Mouse (Mus musculus): ENCODE measurements around the gene Gm39115. TPM values are rescaled to one million over a fixed set of nuclear protein-coding genes. Genes with fewer than 3 reads are reported as not detected.
A peak's percentile ranks its signal among the peaks of the same experiment; 100 is the strongest.
"Not testable (repeated sequence)": the region's sequence is repeated elsewhere in the genome, so short reads cannot be mapped to it uniquely, and the experiment has no call there.

Gene Gm39115
- polyA plus RNA-seq, 1 experiment from 2014 or later, result not detected

GRCm38 (mm10) chr7:142145413-142145940 is 9.6 kb upstream of the Gm39115 start:
- H3K4me3 ChIP-seq, result no peak overlapping the region
- H3K4me1 ChIP-seq (replicated peaks), result peaks cover 9% of the 10 kb centered on the region
- H3K27me3 ChIP-seq (replicated peaks), result peaks cover 17% of the 10 kb centered on the region
- no peak overlapping the region for H3K9ac ChIP-seq
- H3K4me2 ChIP-seq, result no peak overlapping the region
- ATAC-seq (ENCODE audit: insufficient number of reproducible peaks, low FRiP score), result no peak
- H3K9me3 ChIP-seq (replicated peaks), result no peaks in the 10 kb centered on the region
- H3K36me3 ChIP-seq, result no peaks in the 10 kb centered on the region
- no peak overlapping the region for H3K27ac ChIP-seq (ENCODE audit: poor library complexity, severe bottlenecking)
- 39% methylated on average over 4 of the region's 4 CpGs for WGBS

GRCm38 (mm10) chr7:142144507-142144906 is 8.7 kb upstream of the Gm39115 start, which contains the start of gene Gm45337:
Gene Gm45337 (minus strand): TSS chr7:142144607.
- H3K9me3 ChIP-seq (replicated peaks), result no peaks in the 10 kb centered on the region

GRCm38 (mm10) chr7:142143506-142144010 is 7.7 kb upstream of the Gm39115 start:
- WGBS, result 28% methylated on average over 1 of the region's 1 CpGs
- ATAC-seq (ENCODE audit: insufficient number of reproducible peaks, low FRiP score); H3K9me3 ChIP-seq (replicated peaks); H3K4me3 ChIP-seq; H3K36me3 ChIP-seq; H3K4me1 ChIP-seq (replicated peaks); H3K27ac ChIP-seq (ENCODE audit: poor library complexity, severe bottlenecking); H3K9ac ChIP-seq; H3K4me2 ChIP-seq: not testable (repeated sequence)
- peaks cover 17% of the 10 kb centered on the region for H3K27me3 ChIP-seq (replicated peaks)

More at GRCm38 (mm10) chr7:142144507-142144906, 8.7 kb upstream of the Gm39115 start, which contains the start of gene Gm45337:
- H3K4me2 ChIP-seq, result no peak within 1 kb of the TSS
- no peaks in the 10 kb centered on the region for H3K36me3 ChIP-seq
- H3K9ac ChIP-seq, result no peak within 1 kb of the TSS
- H3K27ac ChIP-seq (ENCODE audit: poor library complexity, severe bottlenecking), result no peak within 1 kb of the TSS
- H3K4me3 ChIP-seq, result no peak within 1 kb of the TSS
- 50% methylated on average over 1 of the region's 1 CpGs for WGBS
- peaks cover 17% of the 10 kb centered on the region for H3K27me3 ChIP-seq (replicated peaks)
- peaks cover 9% of the 10 kb centered on the region for H3K4me1 ChIP-seq (replicated peaks)
- no peak for ATAC-seq (ENCODE audit: insufficient number of reproducible peaks, low FRiP score)

- H3K27ac ChIP-seq (ENCODE audit: poor library complexity, severe bottlenecking), result no peak overlapping the region
- no peak overlapping the region for H3K9ac ChIP-seq
- H3K4me3 ChIP-seq, result no peak overlapping the region
- H3K27me3 ChIP-seq (replicated peaks), result peaks cover 17% of the 10 kb centered on the region
- ATAC-seq (ENCODE audit: insufficient number of reproducible peaks, low FRiP score), result no peak
- WGBS, result 10% methylated on average over 1 of the region's 1 CpGs
- no peak overlapping the region for H3K4me2 ChIP-seq
- no peaks in the 10 kb centered on the region for H3K36me3 ChIP-seq
- H3K9me3 ChIP-seq (replicated peaks), result no peaks in the 10 kb centered on the region
- peaks cover 9% of the 10 kb centered on the region for H3K4me1 ChIP-seq (replicated peaks)
Measured at GRCm38 (mm10) chr7:142140696-142141095, 4.9 kb upstream of the Gm39115 start.

- no peak for ATAC-seq (ENCODE audit: insufficient number of reproducible peaks, low FRiP score)
- peaks cover 12% of the 10 kb centered on the region; the same call in 1 of the 2 replicates for H3K27me3 ChIP-seq (replicated peaks)
- WGBS, result 46% methylated on average over 4 of the region's 4 CpGs
Measured at GRCm38 (mm10) chr7:142134206-142134995, 1.4 kb downstream of the Gm39115 start.

GRCm38 (mm10) chr7:142128843-142129242 is 7.0 kb downstream of the Gm39115 start:
- no peak for ATAC-seq (ENCODE audit: insufficient number of reproducible peaks, low FRiP score)

More at GRCm38 (mm10) chr7:142134206-142134995, 1.4 kb downstream of the Gm39115 start:
- Histone ChIP-seq H3K27ac (ENCODE audit: poor library complexity, severe bottlenecking) (no peak overlapping the region), H3K4me3 (no peak overlapping the region), H3K9ac (no peak overlapping the region), H3K9me3 (replicated peaks) (no peaks in the 10 kb centered on the region), H3K36me3 (no peaks in the 10 kb centered on the region), H3K4me1 (replicated peaks) (no peaks in the 10 kb centered on the region), H3K4me2 (no peak overlapping the region)

GRCm38 (mm10) chr7:142120629-142121028 is 15.2 kb downstream of the Gm39115 start, which contains the start of gene Gm45618:
Gene Gm45618 (minus strand): TSS chr7:142120729.
- ATAC-seq (ENCODE audit: insufficient number of reproducible peaks, low FRiP score); H3K4me2 ChIP-seq; H3K36me3 ChIP-seq; H3K4me3 ChIP-seq; H3K9me3 ChIP-seq (replicated peaks); H3K9ac ChIP-seq; H3K4me1 ChIP-seq (replicated peaks); H3K27ac ChIP-seq (ENCODE audit: poor library complexity, severe bottlenecking): not testable (repeated sequence)
- peaks cover 13% of the 10 kb centered on the region; the same call in 1 of the 2 replicates for H3K27me3 ChIP-seq (replicated peaks)
- 88% methylated on average over 1 of the region's 1 CpGs for WGBS

More at GRCm38 (mm10) chr7:142128843-142129242, 7.0 kb downstream of the Gm39115 start:
- 52% methylated on average over 4 of the region's 4 CpGs for WGBS
- H3K27ac ChIP-seq (ENCODE audit: poor library complexity, severe bottlenecking), result no peak overlapping the region
- no peaks in the 10 kb centered on the region for H3K9me3 ChIP-seq (replicated peaks)
- no peak overlapping the region for H3K4me2 ChIP-seq
- H3K4me1 ChIP-seq (replicated peaks), result no peaks in the 10 kb centered on the region
- H3K4me3 ChIP-seq, result no peak overlapping the region
- no peaks in the 10 kb centered on the region for H3K36me3 ChIP-seq
- peaks cover 16% of the 10 kb centered on the region; the same call in 1 of the 2 replicates for H3K27me3 ChIP-seq (replicated peaks)
- no peak overlapping the region for H3K9ac ChIP-seq

GRCm38 (mm10) chr7:142119632-142120031 is 16.2 kb downstream of the Gm39115 start:
- ATAC-seq (ENCODE audit: insufficient number of reproducible peaks, low FRiP score), result no peak
- H3K27ac ChIP-seq (ENCODE audit: poor library complexity, severe bottlenecking), result no peak overlapping the region
- no peak overlapping the region for H3K9ac ChIP-seq
- H3K36me3 ChIP-seq, result no peaks in the 10 kb centered on the region
- H3K4me3 ChIP-seq, result no peak overlapping the region
- WGBS, result 16% methylated on average over 5 of the region's 5 CpGs
- H3K27me3 ChIP-seq (replicated peaks), result peaks cover 13% of the 10 kb centered on the region; the same call in 1 of the 2 replicates
- no peak overlapping the region for H3K4me2 ChIP-seq
- H3K4me1 ChIP-seq (replicated peaks), result no peaks in the 10 kb centered on the region
- no peaks in the 10 kb centered on the region for H3K9me3 ChIP-seq (replicated peaks)

GRCm38 (mm10) chr7:142104747-142105146 is 31.1 kb downstream of the Gm39115 start:
- Histone ChIP-seq H3K27me3 (replicated peaks) (peaks cover 5% of the 10 kb centered on the region), H3K36me3 (no peaks in the 10 kb centered on the region), H3K4me1 (replicated peaks) (no peaks in the 10 kb centered on the region), H3K4me2 (no peak overlapping the region), H3K9me3 (replicated peaks) (no peaks in the 10 kb centered on the region), H3K9ac (no peak overlapping the region), H3K4me3 (no peak overlapping the region), H3K27ac (ENCODE audit: poor library complexity, severe bottlenecking) (no peak overlapping the region)
- 45% methylated on average over 5 of the region's 5 CpGs for WGBS
- no peak for ATAC-seq (ENCODE audit: insufficient number of reproducible peaks, low FRiP score)

- ATAC-seq (ENCODE audit: insufficient number of reproducible peaks, low FRiP score), result peak; percentile 39; the same call in 1 of the 2 replicates
- 9% methylated on average over 9 of the region's 9 CpGs for WGBS
- H3K4me1 ChIP-seq (replicated peaks), result peaks cover 20% of the 10 kb centered on the region
- H3K36me3 ChIP-seq, result no peaks in the 10 kb centered on the region
- no peak overlapping the region for H3K27ac ChIP-seq (ENCODE audit: poor library complexity, severe bottlenecking)
- H3K27me3 ChIP-seq (replicated peaks), result peaks cover 40% of the 10 kb centered on the region
- H3K4me2 ChIP-seq, result no peak overlapping the region
- H3K9me3 ChIP-seq (replicated peaks), result no peaks in the 10 kb centered on the region
- no peak overlapping the region for H3K9ac ChIP-seq
- no peak overlapping the region for H3K4me3 ChIP-seq
Measured at GRCm38 (mm10) chr7:142097776-142098175, 38.1 kb downstream of the Gm39115 start.

- H3K4me3 ChIP-seq, result no peak overlapping the region
- no peak overlapping the region for H3K4me2 ChIP-seq
- 68% methylated on average over 4 of the region's 4 CpGs for WGBS
- peaks cover 31% of the 10 kb centered on the region for H3K4me1 ChIP-seq (replicated peaks)
- peaks cover 43% of the 10 kb centered on the region for H3K27me3 ChIP-seq (replicated peaks)
- no peaks in the 10 kb centered on the region for H3K9me3 ChIP-seq (replicated peaks)
- H3K9ac ChIP-seq, result no peak overlapping the region
- no peaks in the 10 kb centered on the region for H3K36me3 ChIP-seq
- ATAC-seq (ENCODE audit: insufficient number of reproducible peaks, low FRiP score), result no peak
- no peak overlapping the region for H3K27ac ChIP-seq (ENCODE audit: poor library complexity, severe bottlenecking)
Measured at GRCm38 (mm10) chr7:142096701-142097100, 39.1 kb downstream of the Gm39115 start.

Measured in heart, embryonic 12.5 days (tissue).